Mouse (Mus musculus) liver, embryonic 15.5 days (tissue): ENCODE results near the gene Pdzd2. TPM values are rescaled to one million over a fixed set of nuclear protein-coding genes. Genes with fewer than 3 reads are reported as not detected.

Experiments used
- ATAC-seq: fragments of 200-750 bp; cut with Nextera tagmentation; 2 replicates; pipeline ENCODE4 v1.8.0; 2017; ENCODE audit warnings: moderate number of reproducible peaks, mild to moderate bottlenecking, moderate library complexity; ENCODE audit not compliant: insufficient read depth
- H3K27ac ChIP-seq: fragments of 300-500 bp; sonication (generic); replicated peaks from 2 replicates; pipeline ENCODE4 v1.5.1; 2015; ENCODE audit warnings: mild to moderate bottlenecking, inconsistent platforms
- H3K27me3 ChIP-seq: fragments of 300-500 bp; sonication (generic); 2 replicates; pipeline ENCODE4 v1.6.1; 2015; ENCODE audit warnings: mild to moderate bottlenecking, inconsistent platforms
- H3K36me3 ChIP-seq: fragments of 300-500 bp; sonication (generic); replicated peaks from 2 replicates; pipeline ENCODE4 v1.6.1; 2015; ENCODE audit warnings: moderate library complexity, mild to moderate bottlenecking, inconsistent platforms
- H3K4me1 ChIP-seq: fragments of 300-500 bp; sonication (generic); replicated peaks from 2 replicates; pipeline ENCODE4 v1.6.1; 2015; ENCODE audit warnings: inconsistent platforms
- H3K4me2 ChIP-seq: fragments of 300-500 bp; sonication (generic); 2 replicates; pipeline ENCODE4 v1.6.1; 2015; ENCODE audit warnings: moderate library complexity, mild to moderate bottlenecking, inconsistent platforms
- H3K4me3 ChIP-seq: fragments of 300-500 bp; sonication (generic); replicated peaks from 2 replicates; pipeline ENCODE4 v1.5.1; 2015; ENCODE audit warnings: mild to moderate bottlenecking, inconsistent platforms
- H3K9ac ChIP-seq: fragments of 300-500 bp; sonication (generic); 2 replicates; pipeline ENCODE4 v1.6.1; 2015; ENCODE audit warnings: moderate library complexity, mild to moderate bottlenecking, inconsistent platforms
- H3K9me3 ChIP-seq: fragments of 300-500 bp; sonication (generic); replicated peaks from 2 replicates; pipeline ENCODE4 v1.6.1; 2016; ENCODE audit warnings: inconsistent platforms
- WGBS: fragments of 180-500 bp; shearing (Covaris S2); methylation state at CpG from one replicate; pipeline ENCODE4 v1.1.7; 2015; ENCODE audit warnings: mixed read lengths; ENCODE audit not compliant: insufficient replicate concordance; 5-methylcytosine and 5-hydroxymethylcytosine counted together
- polyA plus RNA-seq: library from polyadenylated mRNA; unstranded; fragments of >200 nt; fragmentation: Nextera tagmentation; extraction: Ambion mirVana; gene quantifications from 2 replicates; pipeline ENCODE4 v1.2.1, GENCODE M21; 2015

Gene Pdzd2
- polyA plus RNA-seq, 1 experiment from 2014 or later = 0.78 TPM

GRCm38 (mm10) chr15:12518370-12518973, 221.3 kb downstream of the Pdzd2 start:
- H3K9ac ChIP-seq = no peak overlapping the region
- H3K4me3 ChIP-seq = no peak overlapping the region
- H3K27me3 ChIP-seq = no peaks in the 10 kb centered on the region
- no peaks in the 10 kb centered on the region for H3K36me3 ChIP-seq
- H3K4me1 ChIP-seq = no peaks in the 10 kb centered on the region
- H3K9me3 ChIP-seq = no peaks in the 10 kb centered on the region
- H3K27ac ChIP-seq = no peak overlapping the region
- no peak for ATAC-seq
- WGBS = 53% methylated on average over 14 of the region's 14 CpGs
- no peak overlapping the region for H3K4me2 ChIP-seq

DNA sequence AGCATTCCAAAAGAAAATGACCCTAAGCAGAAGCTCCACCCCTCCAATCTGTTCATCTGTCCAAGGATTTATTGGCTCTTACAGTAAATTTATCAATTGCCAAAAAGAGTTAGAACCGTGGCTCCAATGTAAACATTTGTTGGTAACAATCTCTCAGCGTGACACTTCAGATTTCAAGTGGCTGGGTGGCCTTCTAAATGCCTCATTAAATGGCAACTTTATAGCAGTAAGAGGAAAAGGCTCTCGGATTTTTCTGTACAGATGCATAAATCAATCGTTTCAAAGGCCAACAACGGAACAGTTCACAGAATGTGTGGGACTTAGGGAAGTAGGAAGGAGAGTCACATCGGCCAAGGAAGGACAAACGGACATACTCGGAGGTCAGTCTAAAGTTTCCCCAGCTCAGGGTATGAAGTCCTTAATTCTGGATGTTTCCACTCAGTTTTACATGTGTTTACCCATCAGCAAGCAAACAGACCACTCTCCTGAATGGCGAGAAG, 222.4 kb downstream of the Pdzd2 start:
- no peak overlapping the region for H3K4me2 ChIP-seq
- H3K36me3 ChIP-seq = no peaks in the 10 kb centered on the region
- ATAC-seq = no peak
- WGBS = 60% methylated on average over 9 of the region's 9 CpGs
- no peak overlapping the region for H3K27ac ChIP-seq
- no peaks in the 10 kb centered on the region for H3K4me1 ChIP-seq
- H3K4me3 ChIP-seq = no peak overlapping the region
- H3K9me3 ChIP-seq = no peaks in the 10 kb centered on the region
- H3K27me3 ChIP-seq = no peaks in the 10 kb centered on the region
- no peak overlapping the region for H3K9ac ChIP-seq

DNA sequence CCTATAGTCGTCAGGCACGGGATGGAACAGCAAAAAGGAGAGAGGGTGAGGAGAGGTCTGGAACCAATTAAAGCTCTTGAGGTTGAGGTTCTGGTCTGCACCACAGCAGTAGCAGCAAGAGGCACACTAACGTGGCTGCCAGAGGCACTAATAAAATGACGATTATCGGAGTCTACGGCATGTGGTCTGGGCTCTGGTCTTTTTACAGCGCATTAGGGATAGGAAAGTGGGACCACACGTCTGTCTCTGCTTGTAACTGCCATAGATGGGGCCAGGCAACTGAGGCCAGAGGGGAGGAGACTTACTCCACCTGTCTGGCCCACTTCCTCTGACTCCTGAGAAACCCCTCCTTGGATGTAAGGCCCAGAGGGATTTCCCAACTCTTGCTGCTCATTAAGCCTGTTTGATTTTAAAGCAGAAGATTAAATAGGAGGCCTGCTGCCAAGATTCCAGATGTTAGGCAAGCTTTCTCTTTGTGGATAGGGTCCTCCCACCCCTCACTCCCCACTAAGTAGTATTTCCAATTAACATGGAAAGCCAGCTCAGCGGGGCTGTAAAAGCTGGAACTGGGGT, 224.4 kb downstream of the Pdzd2 start:
- Histone ChIP-seq H3K36me3 (no peaks in the 10 kb centered on the region), H3K27ac (no peak overlapping the region), H3K9me3 (no peaks in the 10 kb centered on the region), H3K27me3 (no peaks in the 10 kb centered on the region), H3K9ac (no peak overlapping the region), H3K4me2 (no peak overlapping the region), H3K4me3 (no peak overlapping the region), H3K4me1 (no peaks in the 10 kb centered on the region)
- WGBS = 64% methylated on average over 9 of the region's 9 CpGs
- no peak for ATAC-seq

DNA sequence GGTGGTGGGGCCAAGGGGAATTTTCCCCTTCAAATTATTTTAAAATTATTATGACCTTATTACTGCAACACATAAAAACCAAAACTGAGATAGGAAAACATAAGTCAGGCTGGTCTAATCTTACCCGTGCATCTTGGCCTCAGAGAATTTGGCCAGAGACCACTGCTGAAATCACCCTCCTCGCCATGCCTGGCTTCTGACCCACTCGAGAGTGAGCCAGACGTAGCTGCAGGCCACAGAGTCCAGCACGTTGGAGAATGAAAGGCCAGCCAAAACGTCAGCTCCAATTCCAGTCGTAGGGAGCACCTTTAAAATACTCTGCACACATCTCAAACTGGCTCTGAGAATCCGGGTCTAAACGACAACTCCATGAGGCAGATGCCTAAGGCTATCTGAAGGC, 226.2 kb downstream of the Pdzd2 start:
- H3K9ac ChIP-seq = no peak overlapping the region
- no peak overlapping the region for H3K4me2 ChIP-seq
- no peaks in the 10 kb centered on the region for H3K9me3 ChIP-seq
- H3K36me3 ChIP-seq = no peaks in the 10 kb centered on the region
- no peaks in the 10 kb centered on the region for H3K4me1 ChIP-seq
- 38% methylated on average over 9 of the region's 9 CpGs for WGBS
- no peak overlapping the region for H3K4me3 ChIP-seq
- ATAC-seq = no peak
- H3K27me3 ChIP-seq = no peaks in the 10 kb centered on the region
- no peak overlapping the region for H3K27ac ChIP-seq

DNA sequence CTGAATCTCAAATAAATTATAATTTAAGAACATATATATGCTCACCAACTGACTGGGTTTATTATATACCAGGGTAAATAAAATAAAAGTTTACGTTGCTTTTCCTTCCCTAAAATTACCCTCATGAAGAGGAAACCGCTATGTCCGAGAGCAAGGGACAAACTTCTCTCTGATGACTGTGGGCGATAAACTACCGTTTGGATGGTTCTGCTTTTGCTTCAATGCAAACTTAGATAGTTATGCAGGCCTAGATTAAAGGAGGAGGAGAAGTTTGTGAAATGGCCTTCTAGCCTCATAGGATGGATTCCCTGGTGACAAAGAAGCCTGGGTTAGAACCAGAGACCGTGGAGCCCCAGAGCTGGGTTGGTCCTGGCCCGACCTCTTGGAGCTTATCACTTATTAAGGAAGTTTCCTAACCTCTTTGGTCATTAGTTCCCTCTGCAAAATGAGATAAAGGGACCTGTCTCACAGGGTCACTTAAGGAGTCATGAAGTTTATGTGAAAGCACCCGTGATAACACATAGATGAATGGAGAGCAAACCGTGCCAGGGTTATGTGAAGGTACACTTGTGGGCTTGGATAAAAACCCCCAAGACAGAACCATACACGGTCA, 230.9 kb downstream of the Pdzd2 start:
- 21% methylated on average over 10 of the region's 10 CpGs for WGBS
- no peaks in the 10 kb centered on the region; the same call in 1 of the 2 replicates for H3K4me1 ChIP-seq
- H3K4me3 ChIP-seq = no peak overlapping the region
- no peak overlapping the region for H3K4me2 ChIP-seq
- ATAC-seq = no peak
- H3K36me3 ChIP-seq = no peaks in the 10 kb centered on the region
- no peaks in the 10 kb centered on the region for H3K9me3 ChIP-seq
- no peak overlapping the region for H3K27ac ChIP-seq
- no peaks in the 10 kb centered on the region for H3K27me3 ChIP-seq
- no peak overlapping the region for H3K9ac ChIP-seq

- H3K4me2 ChIP-seq = no peak overlapping the region
- H3K4me1 ChIP-seq = no peaks in the 10 kb centered on the region; the same call in 1 of the 2 replicates
- H3K36me3 ChIP-seq = no peaks in the 10 kb centered on the region
- H3K9ac ChIP-seq = no peak overlapping the region
- no peak for ATAC-seq
- no peaks in the 10 kb centered on the region for H3K27me3 ChIP-seq
- H3K4me3 ChIP-seq = no peak overlapping the region
- no peaks in the 10 kb centered on the region for H3K9me3 ChIP-seq
- WGBS = 52% methylated on average over 4 of the region's 4 CpGs
- no peak overlapping the region for H3K27ac ChIP-seq
These were observed 232.2 kb downstream of the Pdzd2 start for GRCm38 (mm10) chr15:12507523-12507922.

DNA sequence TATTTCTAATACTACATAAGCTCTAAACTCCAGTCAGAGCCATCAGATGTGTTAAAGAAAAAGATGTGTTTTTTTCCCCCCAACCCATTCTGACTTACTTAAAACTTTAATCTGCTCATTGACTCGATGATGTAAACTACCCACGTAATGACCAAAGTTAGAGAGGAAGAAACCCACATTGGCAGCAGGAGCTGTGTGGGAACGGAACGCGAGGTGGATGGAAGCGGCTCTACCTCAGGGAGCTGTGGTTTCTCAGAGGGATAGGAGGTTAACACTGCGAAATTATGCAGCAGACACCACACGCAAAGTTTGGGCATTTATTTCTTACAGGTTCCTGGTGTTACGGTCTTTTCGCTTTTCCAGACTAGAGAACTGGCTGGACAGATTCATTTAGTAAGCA, 233.2 kb downstream of the Pdzd2 start:
- no peak overlapping the region for H3K9ac ChIP-seq
- no peaks in the 10 kb centered on the region; the same call in 1 of the 2 replicates for H3K4me1 ChIP-seq
- no peaks in the 10 kb centered on the region for H3K27me3 ChIP-seq
- 78% methylated on average over 10 of the region's 10 CpGs for WGBS
- no peak overlapping the region for H3K4me3 ChIP-seq
- H3K9me3 ChIP-seq = no peaks in the 10 kb centered on the region
- no peak overlapping the region for H3K4me2 ChIP-seq
- no peak overlapping the region for H3K27ac ChIP-seq
- no peak for ATAC-seq
- H3K36me3 ChIP-seq = no peaks in the 10 kb centered on the region

GRCm38 (mm10) chr15:12506085-12506484, 233.6 kb downstream of the Pdzd2 start:
- H3K4me3 ChIP-seq = no peak overlapping the region
- no peaks in the 10 kb centered on the region; the same call in 1 of the 2 replicates for H3K4me1 ChIP-seq
- H3K9me3 ChIP-seq = no peaks in the 10 kb centered on the region
- 52% methylated on average over 4 of the region's 4 CpGs for WGBS
- ATAC-seq = no peak
- no peak overlapping the region for H3K4me2 ChIP-seq
- no peaks in the 10 kb centered on the region for H3K36me3 ChIP-seq
- H3K27ac ChIP-seq = no peak overlapping the region
- H3K27me3 ChIP-seq = no peaks in the 10 kb centered on the region
- H3K9ac ChIP-seq = no peak overlapping the region

DNA sequence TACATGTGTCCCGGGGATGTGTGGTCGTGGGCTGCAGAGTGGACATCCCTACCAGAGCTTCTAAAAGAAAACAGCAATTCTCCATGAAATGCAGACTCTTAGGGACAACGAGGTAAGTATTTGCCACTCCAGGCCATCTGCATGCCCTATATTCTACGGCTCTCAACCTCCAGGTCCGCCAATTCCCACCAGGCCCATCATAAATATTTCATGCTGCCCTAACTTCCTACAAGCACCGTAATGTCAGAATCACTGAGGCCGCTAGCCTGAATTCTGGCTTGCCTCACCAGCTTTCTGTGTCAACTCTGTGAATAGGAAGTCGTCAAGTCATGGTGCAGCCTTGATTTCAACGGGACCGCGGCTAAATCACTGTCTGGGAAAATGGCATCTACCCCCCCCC, 234.2 kb downstream of the Pdzd2 start:
- H3K4me1 ChIP-seq = no peaks in the 10 kb centered on the region; the same call in 1 of the 2 replicates
- no peak for ATAC-seq
- no peaks in the 10 kb centered on the region for H3K36me3 ChIP-seq
- H3K4me2 ChIP-seq = no peak overlapping the region
- no peak overlapping the region for H3K4me3 ChIP-seq
- WGBS = 61% methylated on average over 11 of the region's 11 CpGs
- H3K27ac ChIP-seq = no peak overlapping the region
- H3K27me3 ChIP-seq = no peaks in the 10 kb centered on the region
- no peaks in the 10 kb centered on the region for H3K9me3 ChIP-seq
- H3K9ac ChIP-seq = no peak overlapping the region

GRCm38 (mm10) chr15:12503907-12504306, 235.8 kb downstream of the Pdzd2 start:
- WGBS = 36% methylated on average over 9 of the region's 9 CpGs
- no peaks in the 10 kb centered on the region; the same call in 1 of the 2 replicates for H3K4me1 ChIP-seq
- H3K36me3 ChIP-seq = no peaks in the 10 kb centered on the region
- no peak overlapping the region for H3K9ac ChIP-seq
- H3K4me2 ChIP-seq = no peak overlapping the region
- H3K27ac ChIP-seq = no peak overlapping the region
- no peaks in the 10 kb centered on the region for H3K9me3 ChIP-seq
- no peaks in the 10 kb centered on the region for H3K27me3 ChIP-seq
- no peak for ATAC-seq
- H3K4me3 ChIP-seq = no peak overlapping the region

GRCm38 (mm10) chr15:12501924-12502548, 237.7 kb downstream of the Pdzd2 start:
- no peaks in the 10 kb centered on the region for H3K9me3 ChIP-seq
- no peak overlapping the region for H3K9ac ChIP-seq
- no peak overlapping the region for H3K4me3 ChIP-seq
- H3K4me1 ChIP-seq = no peaks in the 10 kb centered on the region; the same call in 1 of the 2 replicates
- no peak for ATAC-seq
- 60% methylated on average over 13 of the region's 13 CpGs for WGBS
- no peaks in the 10 kb centered on the region for H3K27me3 ChIP-seq
- no peaks in the 10 kb centered on the region for H3K36me3 ChIP-seq
- H3K27ac ChIP-seq = no peak overlapping the region
- H3K4me2 ChIP-seq = no peak overlapping the region
